Mouse (Mus musculus) forebrain, embryonic 12.5 days (tissue): ENCODE results near the gene Tmem87a. TPM values are rescaled to one million over a fixed set of nuclear protein-coding genes. Genes with fewer than 3 reads are reported as not detected.
A peak's percentile ranks its signal among the peaks of the same experiment; 100 is the strongest.

Source experiments
- ATAC-seq: fragments of 200-750 bp; cut with Nextera tagmentation; 2 replicates; pipeline ENCODE4 v1.8.0; 2017; ENCODE audit warnings: moderate TSS enrichment; ENCODE audit not compliant: low FRiP score
- H3K27ac ChIP-seq: fragments of 300-500 bp; sonication (generic); 2 replicates; pipeline ENCODE4 v1.5.1; 2016; ENCODE audit warnings: mild to moderate bottlenecking
- H3K27me3 ChIP-seq: fragments of 300-500 bp; sonication (generic); 2 replicates; pipeline ENCODE4 v1.6.1; 2016; ENCODE audit warnings: mild to moderate bottlenecking
- H3K36me3 ChIP-seq: fragments of 300-500 bp; sonication (generic); replicated peaks from 2 replicates; pipeline ENCODE4 v1.6.1; 2016; ENCODE audit warnings: mild to moderate bottlenecking
- H3K4me1 ChIP-seq: fragments of 300-500 bp; sonication (generic); 2 replicates; pipeline ENCODE4 v1.6.1; 2016
- H3K4me2 ChIP-seq: fragments of 300-500 bp; sonication (generic); 2 replicates; pipeline ENCODE4 v1.6.1; 2016; ENCODE audit warnings: mild to moderate bottlenecking, moderate library complexity
- H3K4me3 ChIP-seq: fragments of 300-500 bp; sonication (generic); replicated peaks from 2 replicates; pipeline ENCODE4 v1.5.1; 2016; ENCODE audit warnings: mild to moderate bottlenecking
- H3K9ac ChIP-seq: fragments of 300-500 bp; sonication (generic); 2 replicates; pipeline ENCODE4 v1.6.1; 2016; ENCODE audit warnings: mild to moderate bottlenecking
- H3K9me3 ChIP-seq: fragments of 300-500 bp; sonication (generic); 2 replicates; pipeline ENCODE4 v1.6.1; 2016
- WGBS: fragments of 180-500 bp; shearing (Covaris S2); methylation state at CpG from one replicate; pipeline ENCODE4 v1.1.7; 2016; 5-methylcytosine and 5-hydroxymethylcytosine counted together
- polyA plus RNA-seq: library from polyadenylated mRNA; unstranded; fragments of >200 nt; fragmentation: Nextera tagmentation; extraction: Ambion mirVana; gene quantifications from 2 replicates; pipeline ENCODE4 v1.2.1, GENCODE M21; 2016

Tmem87a gene
- 6.4 and 10.2 TPM in 2 replicates for polyA plus RNA-seq

GRCm38 (mm10) chr2:120403986-120404822, at the start of gene Tmem87a:
Tmem87a (minus strand) TSS chr2:120404113.
- H3K27me3 ChIP-seq = no peaks in the 10 kb centered on the region
- peak within 1 kb of the TSS; percentile 85 for H3K9ac ChIP-seq
- no peaks in the 10 kb centered on the region; the same call in 1 of the 2 replicates for H3K36me3 ChIP-seq
- H3K27ac ChIP-seq = peak within 1 kb of the TSS; percentile 93
- H3K4me1 ChIP-seq = peaks cover 19% of the 10 kb centered on the region
- ATAC-seq = peak; percentile 99
- H3K9me3 ChIP-seq = no peaks in the 10 kb centered on the region; the same call in 1 of the 2 replicates
- peak within 1 kb of the TSS; percentile 77 for H3K4me3 ChIP-seq
- peak within 1 kb of the TSS; percentile 73 for H3K4me2 ChIP-seq
- WGBS = under 1% methylated on average over 34 of the region's 34 CpGs

DNA sequence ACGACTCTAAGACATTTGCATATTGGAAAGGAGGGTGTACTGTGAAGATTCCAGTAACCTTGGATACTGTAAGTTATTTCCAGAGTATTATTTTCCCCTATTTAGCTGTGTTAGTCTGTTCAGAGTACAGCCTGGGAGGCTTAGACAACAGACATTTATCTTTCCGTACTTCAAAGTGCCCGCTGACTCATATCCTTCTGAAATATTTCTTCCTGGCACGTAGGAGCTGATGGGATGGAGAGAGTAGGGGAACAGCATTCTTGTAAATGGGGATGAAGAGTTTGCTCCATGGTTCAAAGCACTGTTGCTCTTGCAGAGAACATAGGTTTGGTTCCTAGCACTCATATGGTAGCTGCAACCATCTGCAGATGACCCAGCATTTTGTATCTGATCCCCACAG, 48.7 kb upstream of the Tmem87a start:
- 89% methylated on average over 4 of the region's 4 CpGs for WGBS
- no peaks in the 10 kb centered on the region for H3K27me3 ChIP-seq
- no peaks in the 10 kb centered on the region for H3K36me3 ChIP-seq
- H3K27ac ChIP-seq = no peak overlapping the region
- H3K4me3 ChIP-seq = no peak overlapping the region
- H3K4me2 ChIP-seq = no peak overlapping the region
- H3K9ac ChIP-seq = no peak overlapping the region
- no peaks in the 10 kb centered on the region for H3K9me3 ChIP-seq
- 0 out of 2 replicates have a peak, but pooled peaks cover 5% of the 10 kb centered on the region for H3K4me1 ChIP-seq
- ATAC-seq = no peak

DNA sequence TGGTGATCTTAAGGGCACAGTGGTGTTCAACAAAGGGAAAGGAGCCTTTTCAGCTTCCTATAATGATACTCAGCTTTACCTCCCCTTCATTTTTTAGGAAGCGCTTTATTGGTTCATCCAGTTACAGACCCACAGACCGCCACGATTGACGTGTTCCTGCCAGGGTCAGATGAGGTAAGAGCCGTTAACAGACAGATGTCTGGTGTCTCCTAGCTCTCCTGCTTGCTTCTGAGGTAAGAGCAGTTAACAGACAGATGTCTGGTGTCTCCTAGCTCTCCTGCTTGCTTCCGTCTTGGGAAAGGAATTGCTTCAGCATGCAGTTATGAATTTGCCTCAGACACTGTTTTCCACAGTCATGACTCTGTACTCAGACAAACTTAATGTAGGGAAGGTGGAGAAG, 46.8 kb upstream of the Tmem87a start:
- H3K9ac ChIP-seq = no peak overlapping the region
- H3K4me3 ChIP-seq = no peak overlapping the region
- H3K4me2 ChIP-seq = no peak overlapping the region
- H3K9me3 ChIP-seq = no peaks in the 10 kb centered on the region
- H3K36me3 ChIP-seq = no peaks in the 10 kb centered on the region
- H3K27me3 ChIP-seq = no peaks in the 10 kb centered on the region
- ATAC-seq = no peak
- H3K27ac ChIP-seq = no peak overlapping the region
- 61% methylated on average over 6 of the region's 6 CpGs for WGBS
- H3K4me1 ChIP-seq = 0 out of 2 replicates have a peak, but pooled peaks cover 5% of the 10 kb centered on the region

GRCm38 (mm10) chr2:120447306-120447705, 43.4 kb upstream of the Tmem87a start:
- no peaks in the 10 kb centered on the region for H3K9me3 ChIP-seq
- no peak overlapping the region for H3K4me2 ChIP-seq
- no peak for ATAC-seq
- no peaks in the 10 kb centered on the region for H3K27me3 ChIP-seq
- no peak overlapping the region for H3K4me3 ChIP-seq
- no peaks in the 10 kb centered on the region for H3K36me3 ChIP-seq
- H3K9ac ChIP-seq = no peak overlapping the region
- WGBS = 100% methylated on average over 1 of the region's 1 CpGs
- H3K27ac ChIP-seq = no peak overlapping the region
- 0 out of 2 replicates have a peak, but pooled peaks cover 5% of the 10 kb centered on the region for H3K4me1 ChIP-seq

- Histone ChIP-seq H3K27me3 (no peaks in the 10 kb centered on the region), H3K27ac (no peak overlapping the region), H3K4me1 (0 out of 2 replicates have a peak, but pooled peaks cover 5% of the 10 kb centered on the region), H3K4me2 (no peak overlapping the region), H3K36me3 (no peaks in the 10 kb centered on the region), H3K4me3 (no peak overlapping the region), H3K9ac (no peak overlapping the region), H3K9me3 (no peaks in the 10 kb centered on the region)
- 82% methylated on average over 10 of the region's 10 CpGs for WGBS
- ATAC-seq = no peak
Observed at GRCm38 (mm10) chr2:120446373-120446772, 42.5 kb upstream of the Tmem87a start.

DNA sequence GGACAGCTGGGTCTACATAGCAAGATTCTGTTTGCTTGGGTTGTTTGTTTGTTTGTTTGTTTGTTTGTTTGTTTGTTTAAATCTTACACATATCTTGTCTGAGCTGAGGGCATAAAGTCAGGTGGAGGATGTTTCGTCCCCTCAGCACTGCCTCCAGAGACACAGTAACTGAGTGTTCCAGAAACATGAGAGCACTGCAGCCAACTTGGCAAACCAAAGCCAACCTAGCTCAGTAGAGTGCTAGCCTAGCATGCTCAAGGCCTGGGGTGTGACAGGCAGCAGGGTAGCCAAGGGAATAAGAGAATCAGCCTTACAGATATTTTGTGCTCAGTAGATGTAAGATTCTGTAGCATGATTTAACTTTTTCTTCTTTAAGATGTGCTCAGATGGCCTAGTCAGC, 40.6 kb upstream of the Tmem87a start:
- Histone ChIP-seq H3K4me3 (no peak overlapping the region), H3K9me3 (no peaks in the 10 kb centered on the region), H3K27ac (no peak overlapping the region), H3K9ac (no peak overlapping the region), H3K27me3 (no peaks in the 10 kb centered on the region), H3K4me2 (no peak overlapping the region), H3K36me3 (no peaks in the 10 kb centered on the region), H3K4me1 (no peaks in the 10 kb centered on the region)
- WGBS = 100% methylated on average over 1 of the region's 1 CpGs
- ATAC-seq = no peak

DNA sequence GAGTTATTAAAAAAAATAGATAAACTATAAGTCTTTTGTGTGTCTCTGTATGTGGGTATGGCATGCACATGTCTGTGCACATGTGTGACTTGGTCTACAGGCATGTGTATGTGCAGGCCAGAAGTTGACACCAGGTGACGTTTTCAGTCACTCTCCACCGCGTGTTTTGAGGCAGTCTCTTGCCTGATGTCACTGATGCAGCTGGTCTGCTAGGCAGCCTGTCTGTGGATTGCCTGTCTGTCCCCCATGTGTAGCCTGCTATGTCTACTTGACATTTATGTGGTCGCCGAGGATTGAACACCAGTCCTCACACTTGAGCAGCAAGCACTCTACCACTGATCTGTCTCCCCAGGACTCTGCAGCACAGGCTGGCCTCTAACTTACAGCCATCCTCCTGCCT, 20.5 kb upstream of the Tmem87a start:
- H3K4me1 ChIP-seq = no peaks in the 10 kb centered on the region
- no peaks in the 10 kb centered on the region for H3K9me3 ChIP-seq
- no peaks in the 10 kb centered on the region for H3K27me3 ChIP-seq
- no peak overlapping the region for H3K4me2 ChIP-seq
- no peaks in the 10 kb centered on the region for H3K36me3 ChIP-seq
- ATAC-seq = no peak
- H3K4me3 ChIP-seq = no peak overlapping the region
- 85% methylated on average over 5 of the region's 5 CpGs for WGBS
- no peak overlapping the region for H3K27ac ChIP-seq
- no peak overlapping the region for H3K9ac ChIP-seq

DNA sequence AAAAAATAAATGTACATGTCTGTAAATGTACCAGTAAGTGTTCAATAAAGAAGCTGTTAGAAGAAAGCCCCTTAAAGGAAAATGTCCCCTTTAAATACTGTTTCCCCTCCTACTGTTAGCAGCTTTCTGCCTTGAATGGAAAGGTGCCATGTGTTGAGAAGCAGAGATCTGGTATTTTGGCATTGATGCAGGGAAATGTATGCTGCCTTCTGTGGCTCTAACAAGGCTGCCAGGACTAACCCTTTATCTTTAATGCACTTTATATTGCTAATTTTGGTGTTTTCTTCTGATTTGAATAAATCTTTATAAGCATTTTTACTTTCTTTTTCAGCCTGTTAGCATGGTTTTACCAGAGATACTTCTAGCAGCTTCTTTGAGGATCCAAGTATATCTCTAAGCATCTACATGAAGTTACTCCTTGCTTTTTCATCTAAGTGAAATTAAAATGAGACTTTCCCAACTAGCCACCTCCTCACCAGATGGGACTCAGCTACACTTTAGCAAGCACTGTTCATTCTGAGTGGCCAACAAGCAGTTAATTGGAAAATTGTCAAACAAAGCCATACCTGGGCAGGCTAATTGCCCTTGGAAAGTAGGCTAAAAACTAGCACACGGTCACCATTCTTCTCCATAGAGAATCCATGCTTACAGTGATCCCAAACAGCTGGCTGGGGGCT, 11.0 kb upstream of the Tmem87a start:
- Histone ChIP-seq H3K9me3 (no peaks in the 10 kb centered on the region), H3K9ac (no peak overlapping the region), H3K4me2 (no peak overlapping the region), H3K36me3 (no peaks in the 10 kb centered on the region; the same call in 1 of the 2 replicates), H3K4me1 (no peaks in the 10 kb centered on the region), H3K27me3 (no peaks in the 10 kb centered on the region), H3K27ac (no peak overlapping the region), H3K4me3 (no peak overlapping the region)
- ATAC-seq = no peak
- 63% methylated on average over 1 of the region's 1 CpGs for WGBS

DNA sequence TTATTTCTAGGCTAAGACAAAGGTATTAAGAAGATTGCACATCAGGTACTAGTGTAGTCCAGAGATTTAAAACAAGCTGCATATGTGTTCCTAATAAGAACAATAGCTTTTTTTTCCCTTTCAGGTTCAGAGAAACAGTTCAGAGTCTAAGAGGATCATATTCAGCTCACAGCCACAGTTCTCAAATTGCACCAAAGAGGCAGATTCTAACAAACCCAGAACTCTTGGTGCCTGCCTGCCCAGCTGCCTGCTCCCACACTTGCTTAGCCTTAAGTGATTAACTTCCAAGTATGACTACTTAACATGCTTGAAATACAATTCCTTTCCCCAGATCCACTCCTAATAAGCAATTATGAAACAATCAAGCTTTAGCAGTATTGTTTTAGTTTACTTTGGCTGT, 10.2 kb upstream of the Tmem87a start:
- no peaks in the 10 kb centered on the region for H3K4me1 ChIP-seq
- H3K27ac ChIP-seq = no peak overlapping the region
- no peaks in the 10 kb centered on the region; the same call in 1 of the 2 replicates for H3K36me3 ChIP-seq
- no peak overlapping the region for H3K9ac ChIP-seq
- no peak overlapping the region for H3K4me2 ChIP-seq
- H3K4me3 ChIP-seq = no peak overlapping the region
- H3K27me3 ChIP-seq = no peaks in the 10 kb centered on the region
- ATAC-seq = no peak
- H3K9me3 ChIP-seq = no peaks in the 10 kb centered on the region

DNA sequence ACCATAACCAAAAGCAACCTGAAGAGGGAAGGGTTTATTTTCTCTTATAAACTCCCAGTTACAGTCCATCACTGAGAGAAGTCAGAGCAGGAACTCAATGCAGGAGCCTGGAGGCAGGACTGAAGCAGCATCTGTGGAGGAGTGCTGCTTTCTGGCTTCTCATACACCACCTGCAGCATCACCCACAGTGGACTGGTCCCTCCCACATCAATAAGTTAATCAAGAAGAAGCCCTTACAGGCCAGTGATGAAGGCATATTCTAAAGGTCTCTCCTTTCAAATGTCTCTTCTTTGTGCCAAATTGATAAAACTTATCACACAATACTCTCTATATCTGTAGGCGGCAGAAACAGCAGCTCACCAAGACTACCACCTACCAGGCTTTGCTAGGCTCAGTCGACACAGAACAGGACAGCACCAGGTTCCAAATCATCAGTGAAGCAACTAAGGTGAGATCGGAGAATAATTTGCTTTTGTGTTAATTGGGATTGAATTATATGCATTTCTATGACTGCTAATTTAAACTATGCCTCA, 7.2 kb upstream of the Tmem87a start:
- Histone ChIP-seq H3K27ac (no peak overlapping the region), H3K4me2 (no peak overlapping the region), H3K4me3 (no peak overlapping the region), H3K4me1 (no peaks in the 10 kb centered on the region), H3K27me3 (no peaks in the 10 kb centered on the region), H3K9ac (no peak overlapping the region), H3K36me3 (no peaks in the 10 kb centered on the region; the same call in 1 of the 2 replicates), H3K9me3 (no peaks in the 10 kb centered on the region; the same call in 1 of the 2 replicates)
- 88% methylated on average over 3 of the region's 3 CpGs for WGBS
- no peak for ATAC-seq

- H3K4me3 ChIP-seq = peak overlapping the region; percentile 77
- no peak for ATAC-seq
- H3K36me3 ChIP-seq = no peaks in the 10 kb centered on the region; the same call in 1 of the 2 replicates
- peaks cover 19% of the 10 kb centered on the region for H3K4me1 ChIP-seq
- H3K27ac ChIP-seq = peak overlapping the region; percentile 93; the same call in 1 of the 2 replicates
- H3K9ac ChIP-seq = peak overlapping the region; percentile 85
- H3K27me3 ChIP-seq = no peaks in the 10 kb centered on the region
- WGBS = 38% methylated on average over 14 of the region's 14 CpGs
- H3K9me3 ChIP-seq = no peaks in the 10 kb centered on the region; the same call in 1 of the 2 replicates
- H3K4me2 ChIP-seq = peak overlapping the region; percentile 73
Observed at GRCm38 (mm10) chr2:120404823-120405765, 1.2 kb upstream of the Tmem87a start.
